Mouse (Mus musculus): ENCODE measurements around the gene Gm42906. TPM values are rescaled to one million over a fixed set of nuclear protein-coding genes. Genes with fewer than 3 reads are reported as not detected.

Gene Gm42906
- total and polyA plus RNA-seq, 3 experiments, result not detected

DNA sequence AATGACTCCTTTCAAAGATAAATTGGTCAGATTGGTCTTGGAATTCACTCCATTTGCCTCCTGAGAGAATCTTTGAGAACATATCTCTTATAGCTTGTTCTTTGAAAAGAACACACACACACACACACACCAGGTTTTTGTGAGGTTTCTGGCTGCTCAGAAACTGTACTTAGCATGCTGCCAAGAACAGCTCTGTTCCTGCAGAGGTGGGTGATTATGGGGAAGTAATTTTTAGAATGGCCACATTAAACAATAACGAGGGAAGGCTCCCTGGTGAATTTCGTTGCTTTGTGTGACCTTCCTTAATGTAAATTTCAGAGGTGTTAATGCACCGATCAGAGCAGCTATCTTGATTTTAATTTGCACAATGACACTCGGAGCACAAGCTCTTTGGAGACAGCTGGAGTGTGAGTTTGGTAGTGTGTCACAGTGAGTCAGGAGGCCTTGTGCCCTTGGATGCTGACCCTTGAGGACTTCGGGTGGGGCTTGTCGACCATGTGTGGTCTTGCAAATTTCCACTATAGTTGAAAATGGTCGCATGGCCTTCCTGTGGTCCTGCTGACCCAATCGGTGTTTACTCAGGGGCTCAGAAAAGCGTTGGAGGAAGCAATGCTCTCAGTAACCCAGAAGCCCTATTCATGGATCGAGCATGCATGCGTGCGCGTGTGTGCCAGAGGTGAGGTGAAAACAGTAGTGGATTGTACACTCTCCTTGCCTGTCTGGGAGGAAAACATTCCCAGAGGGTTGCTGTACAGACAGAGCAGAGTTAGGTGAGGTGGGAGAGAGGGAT is 407.7 kb downstream of the Gm42906 start:
- no peak for TF ChIP-seq NELFE (IDR thresholded peaks at IDR 0.05; ENCODE audit: low read depth, low read length)
- TF ChIP-seq MAFK (IDR thresholded peaks at IDR 0.05; ENCODE audit: insufficient replicate concordance, low read length), result no peak
- no peak for TF ChIP-seq SIN3A (IDR thresholded peaks at IDR 0.05; ENCODE audit: low read length)
- no peak for TF ChIP-seq PAX5 (IDR thresholded peaks at IDR 0.05; ENCODE audit: low read length)
- TF ChIP-seq E2F4 (IDR thresholded peaks at IDR 0.05; ENCODE audit: insufficient replicate concordance, low read depth, low read length), result no peak
- no peak for TF ChIP-seq ZNF384 (IDR thresholded peaks at IDR 0.05; ENCODE audit: low read depth, low read length)
- no peak for TF ChIP-seq ELF1 (IDR thresholded peaks at IDR 0.05; ENCODE audit: low read depth, low read length)
- TF ChIP-seq BHLHE40 (IDR thresholded peaks at IDR 0.05; ENCODE audit: low read depth, low read length), result no peak
- TF ChIP-seq HCFC1 (IDR thresholded peaks at IDR 0.05; ENCODE audit: low read depth, low read length), result no peak
- TF ChIP-seq MAZ (IDR thresholded peaks at IDR 0.05; ENCODE audit: low read depth, low read length), result no peak
- TF ChIP-seq EP300 (IDR thresholded peaks at IDR 0.05; ENCODE audit: low read length), result no peak
- no peak for TF ChIP-seq CHD1 (IDR thresholded peaks at IDR 0.05; ENCODE audit: low read depth, low read length)
- no peak for TF ChIP-seq USF2 (conservative IDR thresholded peaks at IDR 0.05; ENCODE audit: low read depth, low read length)
- Histone ChIP-seq H3K4me3 (replicated peaks in 1 of 3; ENCODE audit: low read depth in 2 of 3, low read length in 2 of 3, poor library complexity in 1 of 3) (no peak overlapping the region), H3K9ac (ENCODE audit: insufficient read depth, low read depth) (no peak overlapping the region), H3K27me3 (replicated peaks) (peaks cover 9% of the 10 kb centered on the region), H3K9me3 (replicated peaks; ENCODE audit: low read length) (peaks cover under 1% of the 10 kb centered on the region), H3K79me2 (replicated peaks; ENCODE audit: control insufficient read depth, extremely low read depth, insufficient read depth, poor library complexity, severe bottlenecking) (no peaks in the 10 kb centered on the region), H3K4me1 (ENCODE audit: control insufficient read depth in 1 of 2, insufficient read depth in 2 of 2) (no peaks in the 10 kb centered on the region), H3K27ac (ENCODE audit: insufficient read depth, low read depth) (no peak overlapping the region), H3K4me2 (ENCODE audit: insufficient read depth, low read depth, poor library complexity, severe bottlenecking) (no peak overlapping the region), H3K36me3 (replicated peaks in 1 of 2; ENCODE audit: control insufficient read depth in 1 of 2, insufficient read depth in 1 of 2, low read length in 1 of 2) (no peaks in the 10 kb centered on the region)
- DNase-seq (ENCODE audit: extremely low read depth), result no peak
- dilution Hi-C loops (cut with MboI; ENCODE audit: extremely low pct_ligation_motif_present, extremely low pct_unique_long_range_greater_than_20kb, low sequenced_read_pairs) (no loop called here), in situ Hi-C loops (cut with MboI; ENCODE audit: low pct_ligation_motif_present, low pct_unique_long_range_greater_than_20kb, low sequenced_read_pairs) (no loop called here)

DNA sequence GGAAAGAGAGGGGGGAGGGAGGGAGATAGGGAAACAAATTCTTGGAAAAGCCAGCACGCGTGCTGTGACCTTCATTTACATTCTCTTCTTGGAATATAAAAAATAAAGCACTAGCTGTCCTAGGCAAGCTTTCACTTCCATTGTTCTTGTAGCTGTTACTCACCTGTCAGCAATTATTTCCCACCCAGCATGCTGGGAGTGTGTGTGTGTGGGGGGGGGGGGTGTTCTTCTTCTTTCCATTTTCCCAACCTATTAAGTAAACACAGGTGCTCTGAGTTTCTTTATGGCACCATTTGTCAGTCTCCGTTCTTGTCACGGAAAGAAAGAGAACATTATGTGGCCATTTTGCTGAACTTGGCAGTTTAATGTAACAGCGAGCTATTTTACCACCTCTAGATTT is 409.0 kb downstream of the Gm42906 start:
- Histone ChIP-seq H3K4me1 (ENCODE audit: control insufficient read depth in 1 of 2, insufficient read depth in 2 of 2) (no peaks in the 10 kb centered on the region), H3K36me3 (replicated peaks in 1 of 2; ENCODE audit: control insufficient read depth in 1 of 2, insufficient read depth in 1 of 2, low read length in 1 of 2) (no peaks in the 10 kb centered on the region), H3K4me2 (ENCODE audit: insufficient read depth, low read depth, poor library complexity, severe bottlenecking) (no peak overlapping the region), H3K4me3 (replicated peaks in 1 of 3; ENCODE audit: low read depth in 2 of 3, low read length in 2 of 3, poor library complexity in 1 of 3) (no peak overlapping the region), H3K27ac (ENCODE audit: insufficient read depth, low read depth) (no peak overlapping the region), H3K9ac (ENCODE audit: insufficient read depth, low read depth) (no peak overlapping the region), H3K9me3 (replicated peaks; ENCODE audit: low read length) (peaks cover 2% of the 10 kb centered on the region), H3K27me3 (replicated peaks) (peaks cover 3% of the 10 kb centered on the region), H3K79me2 (replicated peaks; ENCODE audit: control insufficient read depth, extremely low read depth, insufficient read depth, poor library complexity, severe bottlenecking) (no peaks in the 10 kb centered on the region)
- no peak for DNase-seq (ENCODE audit: extremely low read depth)
- in situ Hi-C loops (cut with MboI; ENCODE audit: low pct_ligation_motif_present, low pct_unique_long_range_greater_than_20kb, low sequenced_read_pairs) (no loop called here), dilution Hi-C loops (cut with MboI; ENCODE audit: extremely low pct_ligation_motif_present, extremely low pct_unique_long_range_greater_than_20kb, low sequenced_read_pairs) (no loop called here)
- no peak for TF ChIP-seq MAZ (IDR thresholded peaks at IDR 0.05; ENCODE audit: low read depth, low read length)
- TF ChIP-seq CHD1 (IDR thresholded peaks at IDR 0.05; ENCODE audit: low read depth, low read length), result no peak
- TF ChIP-seq ETS1 (conservative IDR thresholded peaks at IDR 0.05; ENCODE audit: low read depth, low read length), result no peak
- no peak for TF ChIP-seq ELF1 (IDR thresholded peaks at IDR 0.05; ENCODE audit: low read depth, low read length)
- no peak for TF ChIP-seq JUN (IDR thresholded peaks at IDR 0.05; ENCODE audit: insufficient read depth, low read depth, low read length)
- TF ChIP-seq E2F4 (IDR thresholded peaks at IDR 0.05; ENCODE audit: insufficient replicate concordance, low read depth, low read length), result no peak
- TF ChIP-seq JUND (conservative IDR thresholded peaks at IDR 0.05; ENCODE audit: low read depth, low read length), result no peak
- TF ChIP-seq MAFK (IDR thresholded peaks at IDR 0.05; ENCODE audit: insufficient replicate concordance, low read length), result no peak
- no peak for TF ChIP-seq ZKSCAN1 (IDR thresholded peaks at IDR 0.05; ENCODE audit: borderline replicate concordance, low read depth, low read length)
- TF ChIP-seq HCFC1 (IDR thresholded peaks at IDR 0.05; ENCODE audit: low read depth, low read length), result no peak
